Mouse (Mus musculus): ENCODE data around the gene Galnt9.

Gene Galnt9

DNA sequence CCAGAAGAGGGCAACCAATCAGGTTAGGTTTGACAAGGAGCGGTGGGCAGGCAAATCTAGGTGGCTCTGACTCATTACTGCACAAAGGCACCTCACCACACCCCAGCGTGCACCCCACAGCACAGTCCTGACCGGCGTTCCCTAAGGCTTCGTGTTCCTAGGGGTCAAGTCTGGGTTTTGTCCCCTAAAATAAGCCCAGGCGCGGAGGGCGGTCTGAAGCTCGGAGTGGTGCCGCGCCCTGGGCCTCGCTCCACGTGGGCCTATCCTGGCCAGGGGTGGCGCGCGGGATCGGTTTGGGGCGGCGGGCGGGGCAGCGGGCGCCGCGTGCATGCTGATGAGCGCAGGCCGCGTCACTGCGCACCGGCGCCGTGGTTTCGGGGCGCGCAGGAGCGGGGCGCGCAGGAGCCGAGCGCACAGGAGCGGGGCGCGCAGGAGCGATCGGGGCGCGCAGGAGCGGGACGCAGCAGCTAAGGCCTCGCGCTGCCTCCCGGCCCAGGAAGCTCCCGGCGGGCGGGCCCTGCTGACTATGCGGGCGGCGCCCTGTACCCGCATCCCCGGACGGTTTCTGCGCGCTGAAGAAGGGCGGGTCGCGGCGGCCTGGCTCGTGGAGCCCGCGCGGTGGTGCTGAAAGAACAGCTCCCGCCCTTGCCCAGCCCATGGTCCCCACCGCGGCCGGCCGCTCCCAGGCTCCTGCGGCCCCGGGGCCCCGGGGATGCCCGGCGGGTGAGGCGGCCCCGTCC is at the start of gene Galnt9:
Gene Galnt9 (plus strand): TSS at position 405 of the 740 bp plus-strand sequence.
- no peak for DNase-seq (ENCODE audit: low read depth, low spot score)

DNA sequence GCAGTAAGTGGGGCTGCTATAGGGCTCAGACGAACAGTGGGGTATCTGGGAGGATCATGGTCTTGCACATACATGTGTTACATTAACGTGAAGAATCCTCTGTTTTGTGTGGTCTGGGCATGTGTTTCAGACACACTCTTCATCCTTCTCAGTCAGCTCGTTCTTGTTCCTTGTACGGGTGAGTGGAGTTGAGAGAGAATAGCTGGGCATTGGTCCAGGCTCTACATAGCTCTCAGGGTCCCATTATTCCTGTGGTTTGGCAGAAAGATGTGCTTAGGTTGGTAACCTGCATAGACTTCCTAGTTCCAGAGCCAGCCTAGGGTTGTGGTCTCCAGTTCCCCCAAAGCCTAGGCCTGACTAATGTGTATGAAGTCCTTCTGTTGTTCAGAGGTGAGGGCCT is 49.8 kb upstream of the Galnt9 start:
- DNase-seq (ENCODE audit: low read depth, low spot score), result no peak

DNA sequence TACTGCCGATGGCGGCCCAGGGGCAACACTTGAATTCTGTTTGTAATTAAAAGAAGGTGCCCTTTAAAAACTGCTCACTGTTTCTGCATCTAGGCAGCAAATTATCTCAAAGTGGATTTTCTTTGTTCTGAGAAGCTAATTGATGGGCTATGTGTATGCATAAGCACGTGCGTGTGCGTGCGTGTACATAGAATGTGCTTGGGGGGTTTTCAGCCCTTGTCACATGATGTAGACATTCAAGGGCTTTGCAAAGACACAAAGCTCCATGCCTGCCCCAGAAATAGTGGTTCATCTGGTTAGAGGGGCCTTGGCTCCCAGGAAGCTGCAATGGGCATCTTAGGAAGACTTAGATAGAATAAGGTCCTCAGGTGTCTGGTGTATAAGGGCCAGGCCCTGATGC is 49.1 kb upstream of the Galnt9 start:
- no peak for DNase-seq (ENCODE audit: low read depth, low spot score)

DNA sequence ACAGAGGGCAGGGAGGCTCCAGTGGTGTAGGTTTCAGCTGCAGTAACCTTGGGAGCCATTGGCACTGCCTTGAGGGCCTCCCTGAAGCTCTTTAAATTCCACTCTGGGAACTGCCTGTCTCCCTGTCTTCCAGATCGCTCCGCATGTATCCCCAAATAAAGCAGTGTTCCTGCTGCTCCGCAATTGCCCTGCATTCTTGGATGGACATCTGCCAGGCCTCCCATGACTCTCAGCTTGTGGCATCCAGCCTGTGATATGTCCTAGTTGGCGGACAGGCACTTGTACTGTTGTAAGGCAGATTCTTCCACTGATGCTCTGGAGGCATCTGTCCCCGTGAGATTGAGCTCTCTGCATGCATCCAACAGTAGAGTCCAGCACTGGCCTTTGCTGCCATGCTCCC is 46.6 kb upstream of the Galnt9 start:
- DNase-seq (ENCODE audit: low read depth, low spot score), result no peak

DNA sequence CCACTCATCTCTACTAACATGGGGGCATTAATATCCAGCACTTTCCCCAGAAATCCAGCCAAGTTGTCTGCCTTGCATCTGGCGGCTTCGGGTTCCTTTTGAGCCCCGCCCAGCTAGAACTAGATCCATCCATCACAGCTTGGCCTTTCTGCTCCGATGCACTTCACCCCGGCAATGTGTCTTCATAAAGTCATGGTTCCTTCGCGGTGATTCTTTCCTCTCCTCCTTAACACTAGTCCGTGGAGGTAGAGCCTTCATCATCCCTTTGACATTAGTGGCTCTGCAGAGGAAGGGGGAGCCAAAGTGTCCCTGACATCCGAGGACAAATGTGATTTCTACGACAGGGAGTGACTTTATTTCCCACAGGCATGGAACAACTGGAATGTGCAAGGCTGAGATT is 46.1 kb upstream of the Galnt9 start:
- no peak for DNase-seq (ENCODE audit: low read depth, low spot score)

DNA sequence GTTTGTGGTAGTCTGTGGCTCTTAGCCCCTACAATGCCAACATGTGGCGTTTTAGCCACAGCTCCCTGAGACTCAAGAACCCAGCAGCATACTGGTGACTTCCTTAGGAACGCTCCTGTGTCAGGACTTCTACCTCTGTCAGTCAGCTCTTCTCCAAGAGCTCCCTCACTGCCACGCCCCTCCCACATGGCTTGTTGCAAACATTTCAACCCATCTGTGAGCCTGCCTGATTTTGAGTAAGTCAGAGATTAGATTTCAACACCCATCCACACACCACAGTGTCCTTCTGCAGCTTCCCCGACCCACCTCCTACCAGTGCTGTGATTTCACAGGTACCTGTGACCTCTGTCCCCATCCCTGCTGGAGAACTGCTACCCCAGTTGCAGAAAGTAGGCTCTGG is 43.9 kb upstream of the Galnt9 start:
- no peak for DNase-seq (ENCODE audit: low read depth, low spot score)

DNA sequence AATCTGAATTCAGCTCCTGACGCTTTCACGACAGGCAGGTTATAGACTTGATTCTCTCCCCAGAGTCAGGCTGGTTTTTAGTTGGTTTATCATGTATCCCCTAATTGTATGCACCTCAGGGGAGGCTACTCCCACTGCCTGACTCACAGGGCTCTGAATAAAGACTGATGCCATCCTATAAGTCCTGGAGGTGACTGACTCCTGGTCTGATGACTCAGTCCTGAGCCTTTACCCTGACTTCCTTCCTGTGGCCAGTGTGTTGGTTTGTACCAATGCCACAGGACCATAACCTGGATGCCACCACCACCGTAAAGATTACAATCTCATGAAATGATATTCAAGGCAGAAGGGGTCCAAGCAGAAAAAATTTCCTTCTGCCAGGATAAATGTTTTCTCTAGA is 40.8 kb upstream of the Galnt9 start:
- no peak for DNase-seq (ENCODE audit: low read depth, low spot score)

DNA sequence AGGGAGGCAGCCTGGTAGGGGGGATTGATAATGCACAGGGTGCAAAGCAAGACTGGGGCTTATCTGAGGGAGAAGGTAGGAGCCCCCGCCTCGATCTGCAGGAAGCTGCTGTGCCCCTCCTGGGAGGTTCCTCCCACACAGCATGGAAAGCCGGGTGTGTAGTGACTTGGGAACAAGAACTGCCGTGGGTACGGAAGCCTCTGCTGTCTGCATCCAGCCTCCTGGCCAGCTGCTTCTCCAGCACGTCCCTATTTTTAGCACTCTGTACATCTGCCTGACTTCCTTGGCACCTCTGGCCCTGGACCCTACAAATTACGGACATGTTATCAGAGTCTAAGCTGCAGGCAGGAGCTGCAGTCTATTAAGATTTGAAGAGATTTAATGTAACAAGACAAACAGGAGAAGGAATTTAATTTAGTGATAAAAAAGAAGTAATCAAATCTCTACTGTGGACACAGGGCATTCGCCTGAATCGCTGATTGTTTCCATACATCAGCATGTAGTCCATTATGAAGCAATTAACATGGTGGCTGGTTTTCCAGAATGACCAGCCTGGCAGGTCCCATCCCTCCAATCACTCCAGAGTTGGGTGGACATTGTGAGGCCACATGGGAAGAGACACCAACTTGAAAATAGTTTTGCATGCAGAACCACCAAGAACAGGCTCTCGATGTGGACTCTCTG is 38.4 kb upstream of the Galnt9 start:
- no peak for DNase-seq (ENCODE audit: low read depth, low spot score)

DNA sequence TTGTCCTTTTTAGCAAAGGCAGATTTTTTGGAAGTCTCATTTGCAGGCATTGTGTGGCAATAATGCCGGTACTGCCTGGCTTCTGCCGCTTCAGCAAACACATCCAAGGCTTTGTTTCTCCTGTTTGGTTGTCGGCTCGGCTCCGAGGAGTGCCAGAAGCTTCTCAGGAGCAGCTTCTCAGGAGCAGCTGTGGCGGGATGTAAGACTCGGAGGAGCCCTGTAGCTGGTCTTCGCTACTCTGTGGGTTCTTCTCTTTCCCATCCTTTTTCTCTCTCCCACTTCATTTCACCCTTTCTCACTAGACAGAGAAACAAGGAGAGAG is 37.9 kb upstream of the Galnt9 start:
- DNase-seq (ENCODE audit: low read depth, low spot score), result no peak

DNA sequence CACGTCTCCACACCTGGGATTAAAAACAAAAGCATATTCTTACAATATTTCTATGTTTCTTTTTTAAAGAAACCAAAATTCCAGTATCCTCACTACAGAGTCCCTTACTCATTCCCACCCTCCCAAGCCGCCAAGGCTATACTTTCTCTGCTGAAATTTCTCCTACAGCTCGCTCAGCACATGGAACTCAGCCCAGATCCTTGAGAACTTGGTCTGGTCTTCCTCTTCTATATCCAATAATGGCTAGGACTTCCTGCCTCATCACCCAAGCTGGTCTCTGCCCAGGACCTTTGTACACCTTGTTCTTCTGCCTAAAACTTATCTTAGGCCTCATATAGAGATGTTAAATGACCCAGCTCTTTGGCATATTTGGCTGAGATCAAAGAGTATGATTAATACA is 37.3 kb upstream of the Galnt9 start:
- DNase-seq (ENCODE audit: low read depth, low spot score), result no peak

DNA sequence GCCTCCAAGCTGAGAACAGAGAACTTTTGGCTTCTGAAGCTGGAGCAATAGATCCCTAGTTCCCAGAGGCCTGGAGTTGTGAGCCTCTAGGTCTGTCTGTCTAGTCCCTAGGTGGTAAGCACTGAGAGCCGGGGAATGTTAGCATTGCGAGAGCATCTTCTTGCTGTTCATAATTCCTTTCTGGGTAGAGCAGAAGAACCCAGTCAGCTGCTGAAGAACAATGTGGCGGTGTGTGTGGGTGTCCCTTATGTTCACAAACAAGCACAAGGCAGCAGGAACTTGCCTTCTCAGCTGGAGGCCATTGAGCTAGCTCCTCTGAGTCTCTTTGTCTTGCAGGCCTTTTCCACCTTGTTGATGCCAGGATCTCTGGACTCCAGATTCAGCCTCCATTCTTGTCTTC is 36.2 kb upstream of the Galnt9 start:
- DNase-seq (ENCODE audit: low read depth, low spot score), result no peak

DNA sequence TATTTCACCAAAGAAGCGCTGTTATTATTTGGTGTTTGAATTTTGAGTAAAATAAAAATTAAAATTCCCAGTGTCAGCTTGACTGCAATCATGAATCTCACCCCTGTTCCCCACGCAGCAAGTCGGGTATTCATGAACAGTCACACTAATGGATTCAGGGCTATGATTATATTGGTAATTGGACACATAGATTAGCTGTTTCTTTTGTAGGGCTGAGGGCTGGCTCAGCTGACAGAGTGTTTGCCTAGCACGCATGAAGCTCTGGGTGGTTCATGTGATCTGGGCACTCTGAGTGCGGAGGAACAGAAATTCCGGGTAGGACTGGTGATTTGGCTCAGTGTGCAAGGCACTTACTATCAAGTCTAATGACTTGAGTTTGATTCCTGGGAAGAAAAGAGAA is 33.8 kb upstream of the Galnt9 start:
- DNase-seq (ENCODE audit: low read depth, low spot score), result no peak

DNA sequence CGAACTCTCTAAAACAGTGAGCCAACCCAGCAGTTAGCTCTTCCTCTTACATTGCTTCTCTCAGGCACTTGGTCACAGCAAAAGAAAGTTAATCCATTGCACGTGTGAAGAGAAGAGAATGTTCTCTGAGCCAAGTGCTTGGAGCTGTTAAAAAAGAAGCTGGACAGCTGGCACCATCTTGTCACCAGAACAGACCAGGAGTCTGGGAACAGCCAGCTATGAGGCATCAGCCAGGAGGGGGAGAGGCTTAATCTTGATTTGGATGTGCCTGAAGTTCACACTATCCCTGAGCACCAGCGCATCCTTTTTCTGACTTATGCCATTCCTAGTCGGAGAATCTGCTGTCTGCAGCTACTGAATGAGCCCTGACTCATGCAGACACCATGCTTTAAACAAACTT is 30.4 kb upstream of the Galnt9 start:
- no peak for DNase-seq (ENCODE audit: low read depth, low spot score)

DNA sequence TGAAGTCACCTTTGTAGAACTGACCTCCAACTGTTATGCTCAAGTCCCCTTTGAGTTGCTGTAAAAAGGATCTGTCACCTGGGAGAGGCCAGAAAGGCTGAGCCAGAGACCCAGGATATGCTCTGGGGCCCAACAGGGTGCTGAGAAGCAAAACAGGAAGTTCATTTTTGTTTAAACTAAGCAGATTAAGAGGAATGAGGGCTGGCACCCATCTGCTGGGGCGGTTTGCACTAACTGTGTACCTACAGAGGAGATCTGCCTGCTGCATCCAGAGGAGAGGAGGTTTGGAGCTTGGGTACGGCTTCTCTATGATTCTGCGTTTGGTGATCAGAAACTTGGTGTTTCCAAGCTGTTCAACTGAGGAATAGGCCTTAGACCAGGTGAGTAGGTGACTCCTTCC is 29.5 kb upstream of the Galnt9 start:
- no peak for DNase-seq (ENCODE audit: low read depth, low spot score)

DNA sequence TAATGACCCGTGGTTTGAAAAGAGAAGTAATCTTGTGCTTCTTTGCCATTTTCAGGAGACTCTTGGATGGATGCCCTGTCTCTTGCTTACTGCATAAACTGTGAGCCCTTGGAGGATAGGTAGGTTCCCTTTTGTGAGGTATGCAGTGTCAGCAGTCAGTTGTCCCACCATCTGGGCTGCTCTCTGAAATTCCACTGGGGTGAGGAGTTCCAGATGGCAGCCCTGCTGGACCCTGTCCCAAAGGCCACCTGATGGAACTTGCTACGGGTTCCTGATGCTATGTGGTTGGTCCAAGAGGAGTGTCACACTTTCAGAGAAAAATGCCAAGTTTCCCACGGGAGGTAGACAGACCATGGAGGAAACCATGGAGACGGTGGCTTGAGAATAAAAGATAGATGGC is 27.8 kb upstream of the Galnt9 start:
- DNase-seq (ENCODE audit: low read depth, low spot score), result no peak

DNA sequence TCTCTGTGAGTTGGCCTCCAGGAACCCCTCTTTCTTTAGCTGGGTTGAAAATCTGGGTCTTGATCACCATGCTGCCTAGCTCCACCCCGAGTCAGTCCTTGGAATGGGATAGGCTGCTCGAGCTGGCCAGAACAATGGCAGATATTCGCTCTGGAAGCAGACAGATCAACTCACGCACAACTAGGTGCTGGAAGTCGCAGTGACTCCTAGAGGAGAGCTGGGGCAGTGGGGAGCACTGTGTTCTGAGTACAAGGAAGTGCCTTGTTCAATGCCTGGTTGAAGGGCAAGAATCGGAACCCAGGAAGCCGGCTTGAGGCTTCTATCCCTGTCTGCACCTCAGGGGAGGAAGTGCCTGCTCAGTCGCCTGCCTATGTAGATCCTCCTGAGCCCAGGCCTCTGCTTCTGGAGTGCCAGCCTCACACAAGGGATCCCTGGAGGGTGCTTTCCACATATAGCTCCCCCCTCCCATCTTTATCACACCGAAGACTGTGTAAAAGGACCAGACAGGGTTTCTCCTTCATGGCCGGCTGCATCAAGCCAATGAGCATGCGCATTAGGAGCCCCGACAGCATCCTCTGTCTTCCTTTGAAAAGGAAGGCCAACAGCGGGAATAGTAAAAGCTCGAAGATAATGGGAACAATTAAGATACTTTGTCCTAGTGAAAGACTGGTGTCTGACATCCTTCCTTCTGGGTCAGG is 25.9 kb upstream of the Galnt9 start:
- DNase-seq (ENCODE audit: low read depth, low spot score), result no peak

DNA sequence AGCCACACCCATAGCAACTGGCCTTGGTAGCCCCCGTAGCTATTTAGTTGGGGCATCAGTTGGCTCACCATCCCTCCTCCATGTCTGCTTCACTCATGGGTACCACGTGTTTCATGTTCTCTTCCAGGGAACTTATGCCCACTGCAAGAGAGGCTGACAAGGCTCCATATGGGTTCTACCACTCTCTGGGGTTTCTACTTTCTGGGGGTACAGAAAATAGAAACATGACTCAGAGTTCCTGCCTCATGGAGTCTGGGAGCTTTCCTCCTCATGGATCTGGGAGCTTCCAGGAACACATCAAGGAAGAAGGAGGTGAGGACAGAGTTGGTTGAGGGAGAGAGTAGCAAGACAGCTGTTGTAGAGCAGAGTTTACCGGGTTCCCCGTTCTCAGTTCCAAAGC is 23.2 kb upstream of the Galnt9 start:
- peak; percentile 88 for DNase-seq (ENCODE audit: low read depth, low spot score)

DNA sequence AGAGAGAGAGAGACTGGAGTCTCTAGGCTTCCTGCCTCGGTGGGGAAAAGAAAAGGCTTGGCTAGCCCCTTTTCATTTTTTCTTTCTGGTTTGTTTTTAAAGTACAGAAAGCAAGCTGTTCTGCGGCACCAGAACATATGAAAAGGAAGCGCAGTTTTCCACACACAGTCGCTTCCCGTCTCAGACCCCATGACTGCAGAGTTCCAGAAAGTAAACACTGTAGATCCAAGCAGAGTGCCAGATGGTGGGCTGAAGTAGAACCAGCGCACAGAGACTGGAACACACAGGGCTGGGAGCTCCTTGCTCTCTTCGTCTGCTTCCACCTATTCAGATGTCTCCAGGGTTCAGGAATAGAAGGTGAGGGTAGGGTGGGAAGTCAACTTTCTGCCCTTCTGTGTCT is 22.3 kb upstream of the Galnt9 start:
- peak; percentile 70 for DNase-seq (ENCODE audit: low read depth, low spot score)

DNA sequence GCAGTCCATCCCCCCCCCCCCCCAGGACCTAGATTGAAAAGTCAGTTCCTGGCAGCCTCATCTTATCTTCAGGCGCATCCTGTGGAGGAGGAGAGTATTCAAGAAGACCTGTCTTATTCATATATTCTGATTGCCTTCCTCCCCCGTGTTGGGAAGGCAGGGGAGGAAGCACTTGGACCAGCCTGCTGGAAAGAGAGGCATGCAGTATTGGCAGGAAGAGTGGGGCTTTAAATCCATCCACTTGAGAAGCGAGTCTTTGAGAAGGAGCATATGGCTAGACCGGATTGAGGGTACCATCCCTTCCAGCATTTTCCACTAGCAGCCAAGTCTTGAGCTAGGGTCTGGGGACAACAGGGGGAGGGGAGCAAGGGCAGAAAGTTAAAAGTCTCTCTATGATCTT is 20.9 kb upstream of the Galnt9 start:
- DNase-seq (ENCODE audit: low read depth, low spot score), result peak; percentile 73

DNA sequence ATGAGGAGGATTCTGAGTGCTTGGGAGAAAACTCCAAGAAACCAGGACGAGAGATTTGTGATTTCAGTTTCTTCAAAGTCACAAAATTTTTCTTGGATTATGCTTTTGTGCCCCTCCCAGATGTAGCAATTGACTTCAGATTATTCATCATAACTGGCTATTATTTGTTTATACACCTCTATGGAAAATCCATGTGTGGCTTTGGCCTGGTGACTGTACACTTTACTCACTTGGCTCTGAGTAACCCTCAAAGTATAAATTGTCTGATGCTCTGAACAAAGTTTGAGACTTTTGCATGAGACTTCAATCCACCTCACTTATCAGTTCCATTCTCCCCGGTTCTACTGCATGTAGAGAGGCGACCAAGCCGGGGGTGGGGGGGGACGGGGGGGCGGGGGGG is 18.5 kb upstream of the Galnt9 start:
- no peak for DNase-seq (ENCODE audit: low read depth, low spot score)

DNA sequence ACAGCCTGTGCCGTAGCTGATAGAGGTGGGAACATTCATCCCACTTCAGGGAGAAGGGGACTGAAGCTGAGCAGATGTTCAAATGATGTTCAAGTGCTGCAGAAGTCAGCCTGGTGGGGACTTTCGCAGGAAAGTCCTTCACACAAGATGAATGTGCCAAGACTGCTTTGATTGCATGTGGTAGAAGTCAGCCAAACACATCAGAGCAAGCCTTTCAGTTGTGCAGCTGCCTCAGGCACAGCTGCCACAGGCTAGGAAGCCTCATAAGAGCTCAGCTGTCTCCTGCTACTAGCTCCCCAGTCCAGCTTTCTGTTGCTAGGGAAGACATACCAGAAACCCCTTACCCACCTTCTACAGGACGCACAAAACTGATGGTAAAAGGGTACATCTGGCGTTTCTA is 17.6 kb upstream of the Galnt9 start:
- DNase-seq (ENCODE audit: low read depth, low spot score), result no peak

DNA sequence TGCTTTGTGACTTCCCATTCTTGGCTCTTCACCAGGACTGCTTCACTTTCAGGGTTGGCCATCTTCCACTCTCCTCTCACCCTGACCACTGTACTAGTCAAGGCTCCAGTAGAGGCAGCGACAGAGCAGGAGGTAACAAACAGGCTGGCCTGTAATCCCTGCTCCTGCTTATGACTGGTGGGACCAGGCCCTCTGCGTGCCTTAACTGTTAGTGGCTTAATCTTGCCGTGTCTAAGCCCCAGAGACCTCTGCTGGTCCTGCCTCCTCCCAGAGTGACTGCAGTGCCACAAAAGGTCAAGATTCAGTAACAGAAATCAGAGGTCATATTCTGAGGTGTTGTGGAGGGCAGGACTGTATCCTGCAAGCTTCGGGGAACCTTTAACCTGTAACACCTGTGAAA is 13.1 kb upstream of the Galnt9 start:
- no peak for DNase-seq (ENCODE audit: low read depth, low spot score)

DNA sequence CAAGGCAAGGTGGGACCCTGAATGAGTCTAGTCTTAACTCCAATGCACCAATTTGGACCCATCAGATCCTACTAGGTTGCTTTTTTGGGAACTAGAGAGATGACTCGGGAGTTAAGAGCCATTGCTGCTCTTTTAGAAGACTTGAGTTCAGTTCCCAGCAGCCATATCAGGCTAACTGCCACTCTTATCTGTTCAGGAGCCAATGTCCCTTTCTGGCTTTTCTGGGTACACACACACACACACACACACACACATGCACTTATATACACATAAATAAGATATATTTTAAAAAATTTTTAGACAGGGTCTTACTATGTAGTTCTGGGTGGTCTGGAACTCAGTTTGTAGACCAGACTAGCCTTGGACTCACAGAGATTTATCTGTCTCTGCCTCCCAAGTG is 9.8 kb upstream of the Galnt9 start:
- DNase-seq (ENCODE audit: low read depth, low spot score), result no peak
